Mouse (Mus musculus) erythroblast, adult 5-6 weeks (primary cell): ENCODE data around the gene Efcab6. TPM values are rescaled to one million over a fixed set of nuclear protein-coding genes. Genes with fewer than 3 reads are reported as not detected.

Source experiments
- ATAC-seq: replicated peaks from 2 replicates; pipeline ENCODE4 v1.8.0; 2016; ENCODE audit warnings: moderate number of reproducible peaks, mild to moderate bottlenecking, moderate TSS enrichment, inconsistent platforms; ENCODE audit not compliant: poor library complexity, low FRiP score, severe bottlenecking
- total RNA-seq, 2 experiments: library from RNA; stranded (forward) in 1 of 2; stranded (reverse) in 1 of 2; fragments of 150-400 nt in 1 of 2; fragments of 200-764, 138-1000 nt in 1 of 2; gene quantifications; 2 replicates each; pipeline versions ENCODE4 v1.2.3 to v1.2.4; 2015 to 2017; ENCODE audit warnings: low replicate concordance in 2 of 2

Gene Efcab6
- total RNA-seq, 2 experiments from 2014 or later, result not detected

- ATAC-seq, result no peak
Observed at GRCm38 (mm10) chr15:84069455-84070050, 4.4 kb upstream of the Efcab6 start.

GRCm38 (mm10) chr15:84065701-84066100, 522 bp upstream of the Efcab6 start:
- ATAC-seq, result no peak

- no peak for ATAC-seq
Observed at GRCm38 (mm10) chr15:84058841-84059240, 6.3 kb downstream of the Efcab6 start.

GRCm38 (mm10) chr15:84056083-84056482, 9.1 kb downstream of the Efcab6 start:
- ATAC-seq, result no peak

- peak; percentile 67; the same call in 1 of the 2 replicates for ATAC-seq
Observed at GRCm38 (mm10) chr15:84053859-84054258, 11.3 kb downstream of the Efcab6 start.

- no peak for ATAC-seq
Observed at GRCm38 (mm10) chr15:84053240-84053639, 11.9 kb downstream of the Efcab6 start.

DNA sequence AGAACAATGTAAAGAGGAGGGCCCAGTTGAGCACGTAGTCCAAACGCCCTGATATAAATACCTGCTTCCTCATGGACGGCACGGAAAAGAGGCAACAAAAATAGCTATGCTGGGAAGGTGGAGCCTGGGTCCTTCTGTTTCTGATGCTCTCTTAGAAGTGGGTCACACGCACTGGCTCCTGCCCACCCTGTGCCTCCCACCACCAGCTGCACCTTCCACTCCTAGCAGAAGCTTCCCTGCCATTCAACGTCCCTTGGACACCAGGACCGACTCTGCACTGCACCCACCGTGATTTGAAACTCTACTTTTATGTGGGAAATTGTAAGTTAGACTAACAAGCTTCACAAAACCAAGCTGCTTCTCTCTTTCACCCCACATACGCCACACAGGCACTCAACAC, 12.8 kb downstream of the Efcab6 start:
- ATAC-seq, result no peak

DNA sequence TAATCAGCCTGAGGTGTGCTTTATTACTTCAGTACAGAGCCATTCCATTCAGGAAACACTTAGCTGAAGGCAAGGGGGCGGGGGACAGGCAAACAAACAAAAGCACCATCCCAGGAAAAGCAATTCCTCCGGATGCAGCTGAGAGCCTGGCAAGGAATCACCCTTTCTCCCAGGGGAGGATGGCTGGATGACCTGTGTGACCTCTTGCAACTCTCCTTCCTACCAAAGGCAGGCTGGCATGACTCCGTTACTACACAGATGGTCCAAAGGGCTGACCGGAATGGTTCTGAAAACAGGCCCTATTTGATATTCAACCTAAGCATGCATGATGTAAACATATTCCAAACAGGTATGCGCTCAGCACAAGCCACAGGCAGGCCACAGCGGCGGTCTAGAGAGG, 15.6 kb downstream of the Efcab6 start:
- ATAC-seq, result no peak

GRCm38 (mm10) chr15:84045562-84045961, 19.6 kb downstream of the Efcab6 start:
- no peak for ATAC-seq

- no peak for ATAC-seq
Observed at GRCm38 (mm10) chr15:84037067-84037466, 28.1 kb downstream of the Efcab6 start.

GRCm38 (mm10) chr15:84025651-84026050, 39.5 kb downstream of the Efcab6 start:
- no peak for ATAC-seq

- ATAC-seq, result no peak
Observed at GRCm38 (mm10) chr15:84024851-84025250, 40.3 kb downstream of the Efcab6 start.

DNA sequence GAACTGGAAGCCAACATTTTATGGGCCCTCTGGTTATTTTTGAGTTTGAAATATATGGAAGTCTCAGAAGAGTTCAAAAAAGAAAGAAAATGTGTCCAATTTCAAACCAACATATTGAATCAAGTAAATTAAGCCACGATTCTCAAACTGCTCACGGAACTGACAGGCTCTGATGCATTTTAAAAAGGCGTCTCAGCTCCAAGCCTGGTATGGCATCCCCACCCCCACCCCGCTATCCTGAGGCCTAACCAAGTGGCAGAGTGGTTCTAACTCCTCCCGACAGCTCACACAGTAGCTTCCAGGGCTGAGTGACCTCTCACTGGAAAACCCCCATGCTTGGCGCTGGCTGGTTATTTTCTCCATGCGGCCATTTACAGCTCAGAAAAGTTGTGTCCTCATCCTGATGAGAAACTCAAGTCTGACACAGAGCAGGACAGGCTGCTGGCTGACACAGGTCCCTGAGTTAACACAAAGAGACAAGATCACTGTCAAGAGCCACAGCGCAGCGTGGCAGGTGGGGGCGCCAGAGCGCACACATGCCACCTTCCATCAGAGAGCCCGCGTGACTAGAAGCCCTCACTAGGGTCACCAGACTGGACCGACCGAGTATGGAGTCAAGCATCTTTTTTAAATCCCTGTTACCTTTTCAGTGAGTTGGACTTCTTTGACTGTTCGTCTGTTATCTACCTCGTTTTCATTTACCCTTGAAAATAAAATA, 55.7 kb downstream of the Efcab6 start:
- no peak for ATAC-seq

GRCm38 (mm10) chr15:84004306-84004705, 60.9 kb downstream of the Efcab6 start:
- no peak for ATAC-seq

DNA sequence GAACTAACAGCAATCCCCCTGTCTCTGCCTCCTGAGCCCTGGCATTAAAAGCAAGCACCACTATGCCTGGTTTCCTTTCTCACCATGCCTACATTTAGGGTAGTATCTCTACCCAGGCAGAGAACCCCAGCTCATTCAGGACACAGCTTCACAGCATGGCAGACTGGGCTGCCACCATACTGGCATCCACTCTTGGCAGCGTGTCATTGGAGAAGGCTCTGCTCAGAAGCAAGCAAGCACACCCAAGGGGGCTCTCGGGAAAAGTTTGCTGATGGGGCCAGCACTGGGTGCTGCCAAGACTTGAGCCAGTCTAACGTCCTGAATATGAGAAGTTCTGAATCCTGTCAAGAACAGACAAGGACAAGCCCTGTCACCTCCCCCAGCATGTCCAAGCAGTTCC, 66.1 kb downstream of the Efcab6 start:
- ATAC-seq, result no peak

DNA sequence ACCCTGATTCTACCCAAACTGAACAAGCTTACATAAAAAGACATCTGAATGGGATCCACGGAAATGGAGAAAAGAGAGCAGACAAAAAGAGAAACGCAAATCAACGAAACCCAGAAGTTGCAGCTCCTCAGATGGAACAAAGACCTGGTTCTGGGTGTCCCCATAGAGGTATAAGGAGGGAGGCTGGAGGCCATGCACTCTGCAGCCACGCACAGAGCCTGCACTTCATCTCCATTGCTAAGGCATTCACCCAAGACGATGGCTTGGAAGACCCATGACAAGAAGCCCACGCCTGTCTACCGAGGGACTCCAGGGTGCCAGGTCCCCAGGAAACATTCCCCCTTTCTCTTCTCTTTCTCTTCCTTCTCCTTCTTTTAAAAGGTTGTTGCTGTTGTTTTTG, 66.6 kb downstream of the Efcab6 start:
- no peak for ATAC-seq

GRCm38 (mm10) chr15:83998115-83998514, 67.1 kb downstream of the Efcab6 start:
- ATAC-seq, result no peak

DNA sequence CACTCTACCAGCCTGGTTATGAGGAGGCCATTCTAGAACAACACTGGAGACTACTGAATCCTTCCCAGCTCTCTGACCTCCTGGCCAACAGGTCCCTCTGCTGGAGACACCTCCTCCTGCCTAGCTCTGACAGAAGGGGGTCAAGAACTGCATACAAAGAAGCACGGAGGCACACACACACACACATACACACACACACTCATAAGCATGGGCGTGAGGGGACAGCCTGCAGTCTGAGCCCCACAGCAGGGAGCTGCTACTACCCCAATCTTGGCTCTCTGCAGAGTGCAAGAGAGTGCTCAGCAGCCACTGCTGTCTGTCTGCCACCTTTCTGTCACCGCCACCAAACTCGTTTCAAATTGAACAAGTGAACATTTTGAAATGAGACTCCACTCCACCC, 67.6 kb downstream of the Efcab6 start:
- no peak for ATAC-seq

GRCm38 (mm10) chr15:83996864-83997263, 68.3 kb downstream of the Efcab6 start:
- no peak for ATAC-seq

- no peak for ATAC-seq
Observed at GRCm38 (mm10) chr15:83992191-83992590, 73.0 kb downstream of the Efcab6 start.

DNA sequence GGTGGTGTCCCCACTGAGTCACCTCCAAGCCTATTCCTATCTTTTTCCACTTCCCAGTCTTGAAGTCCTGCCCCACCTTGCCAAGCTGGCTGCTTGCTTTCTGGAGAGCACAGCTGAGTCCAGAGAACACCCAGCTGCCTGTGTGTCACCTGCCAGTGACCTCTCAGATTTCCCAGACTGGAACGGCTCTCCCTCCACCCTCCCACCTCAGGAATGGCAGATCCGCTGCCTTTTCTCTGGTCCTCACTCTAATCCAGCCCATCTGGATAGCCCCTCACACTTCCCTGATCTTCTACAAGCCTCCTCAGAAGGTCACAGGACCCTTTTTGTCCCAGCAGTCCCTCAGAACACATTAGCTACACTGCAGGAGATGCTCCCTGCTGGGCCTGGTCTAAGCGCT, 73.7 kb downstream of the Efcab6 start:
- ATAC-seq, result no peak

- ATAC-seq, result no peak
Observed at GRCm38 (mm10) chr15:83989241-83989640, 75.9 kb downstream of the Efcab6 start.
